Mouse (Mus musculus): Measurements from ENCODE around the gene Mrgprd. TPM values are rescaled to one million over a fixed set of nuclear protein-coding genes. Genes with fewer than 3 reads are reported as not detected.

Mrgprd gene
- polyA plus RNA-seq, 1 experiment = not detected

DNA sequence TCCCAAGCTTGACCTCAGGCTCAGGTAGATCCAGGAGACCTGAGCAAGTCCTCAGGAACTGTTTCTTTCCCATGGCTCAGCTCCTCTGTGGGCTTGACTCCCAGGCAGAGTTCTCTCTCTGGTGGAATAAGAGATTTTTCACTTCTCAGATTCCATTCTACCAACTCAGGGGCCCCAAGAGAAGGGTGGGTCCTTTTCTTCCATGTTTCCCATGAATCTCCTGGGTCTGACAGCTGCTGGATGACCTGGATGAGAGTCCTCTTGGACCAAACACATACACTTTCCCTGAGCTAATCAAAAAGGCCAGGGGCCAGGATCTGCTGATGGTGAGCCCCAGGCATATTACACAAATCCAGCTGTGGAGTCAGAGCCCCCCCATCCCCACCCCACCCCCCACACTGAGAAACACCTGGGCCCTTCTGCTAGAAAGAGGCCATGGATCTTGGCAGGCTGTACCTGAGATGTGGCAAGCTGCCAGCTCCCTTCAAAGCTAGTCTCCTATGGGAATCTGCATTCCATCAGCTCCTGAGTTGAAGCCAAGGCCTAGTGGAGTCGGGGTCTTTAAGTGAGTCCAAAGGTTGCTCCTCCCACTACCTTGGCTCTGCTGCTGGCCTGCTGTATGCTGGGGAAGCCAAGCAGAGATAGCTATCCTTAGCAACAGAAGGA, 17.9 kb downstream of the Mrgprd start:
- Histone ChIP-seq H3K4me3 (ENCODE audit: extremely low read depth, insufficient read depth, insufficient read length) (no peak overlapping the region), H3K27me3 (ENCODE audit: control insufficient read depth, insufficient read depth, low read length) (no peaks in the 10 kb centered on the region), H3K27ac (ENCODE audit: insufficient read depth, low read length) (no peak overlapping the region), H3K36me3 (ENCODE audit: control insufficient read depth, insufficient read depth, low read length) (no peaks in the 10 kb centered on the region), H3K4me1 (ENCODE audit: control insufficient read depth, insufficient read depth, insufficient read length) (no peaks in the 10 kb centered on the region)
- no peak for DNase-seq (ENCODE audit: low read depth in 1 of 2, low spot score in 2 of 2)
- no peak for TF ChIP-seq POLR2A (IDR thresholded peaks at IDR 0.05; ENCODE audit: low read depth, low read length)
- no peak for TF ChIP-seq CTCF (IDR thresholded peaks at IDR 0.05; ENCODE audit: extremely low read depth, insufficient read depth, insufficient read length, insufficient replicate concordance)
- 85% methylated on average over 1 of the region's 1 CpGs for WGBS

GRCm38 (mm10) chr7:145333936-145334335, 19.3 kb downstream of the Mrgprd start:
- 88% methylated on average over 6 of the region's 6 CpGs for WGBS
- Histone ChIP-seq H3K27ac (ENCODE audit: insufficient read depth, low read length) (no peak overlapping the region), H3K27me3 (ENCODE audit: control insufficient read depth, insufficient read depth, low read length) (no peaks in the 10 kb centered on the region), H3K4me3 (ENCODE audit: extremely low read depth, insufficient read depth, insufficient read length) (no peak overlapping the region), H3K4me1 (ENCODE audit: control insufficient read depth, insufficient read depth, insufficient read length) (no peaks in the 10 kb centered on the region), H3K36me3 (ENCODE audit: control insufficient read depth, insufficient read depth, low read length) (no peaks in the 10 kb centered on the region)
- TF ChIP-seq CTCF (IDR thresholded peaks at IDR 0.05; ENCODE audit: extremely low read depth, insufficient read depth, insufficient read length, insufficient replicate concordance) = no peak
- DNase-seq (ENCODE audit: low read depth in 1 of 2, low spot score in 2 of 2) = no peak

- no peak for DNase-seq (ENCODE audit: low read depth in 1 of 2, low spot score in 2 of 2)
These were observed 19.9 kb downstream of the Mrgprd start for GRCm38 (mm10) chr7:145334428-145335027.

DNA sequence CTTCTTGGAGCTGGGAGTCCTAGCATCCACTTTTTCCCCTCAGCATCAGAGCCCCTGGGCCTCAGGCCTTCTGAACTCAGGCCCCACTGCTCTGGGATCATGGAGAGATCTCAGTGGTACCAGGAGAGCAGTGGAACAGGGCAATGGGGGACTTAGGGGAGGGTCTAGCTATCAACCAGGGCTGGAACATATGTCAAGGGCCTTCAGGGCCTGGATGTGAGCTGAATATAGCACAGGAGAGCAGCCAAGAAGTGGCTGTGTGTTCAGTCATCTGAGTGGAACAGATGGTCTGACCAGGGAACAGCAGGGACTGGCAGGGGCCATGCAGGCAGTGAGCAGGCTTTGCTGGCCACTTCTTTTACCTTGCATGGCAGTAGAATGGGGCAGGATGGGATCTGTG, 20.6 kb downstream of the Mrgprd start:
- H3K27ac ChIP-seq (ENCODE audit: insufficient read depth, low read length) = no peak overlapping the region
- H3K4me3 ChIP-seq (ENCODE audit: extremely low read depth, insufficient read depth, insufficient read length) = no peak overlapping the region
- no peak for DNase-seq (ENCODE audit: low read depth in 1 of 2, low spot score in 2 of 2)
- H3K27me3 ChIP-seq (ENCODE audit: control insufficient read depth, insufficient read depth, low read length) = no peaks in the 10 kb centered on the region
- no peaks in the 10 kb centered on the region for H3K4me1 ChIP-seq (ENCODE audit: control insufficient read depth, insufficient read depth, insufficient read length)
- no peaks in the 10 kb centered on the region for H3K36me3 ChIP-seq (ENCODE audit: control insufficient read depth, insufficient read depth, low read length)
- TF ChIP-seq POLR2A (IDR thresholded peaks at IDR 0.05; ENCODE audit: low read depth, low read length) (no peak), CTCF (IDR thresholded peaks at IDR 0.05; ENCODE audit: extremely low read depth, insufficient read depth, insufficient read length, insufficient replicate concordance) (no peak)

More at GRCm38 (mm10) chr7:145334428-145335027, 19.9 kb downstream of the Mrgprd start:
- no peak for TF ChIP-seq POLR2A (IDR thresholded peaks at IDR 0.05; ENCODE audit: low read depth, low read length)
- no peak for TF ChIP-seq CTCF (IDR thresholded peaks at IDR 0.05; ENCODE audit: extremely low read depth, insufficient read depth, insufficient read length, insufficient replicate concordance)
- Histone ChIP-seq H3K27ac (ENCODE audit: insufficient read depth, low read length) (no peak overlapping the region), H3K27me3 (ENCODE audit: control insufficient read depth, insufficient read depth, low read length) (no peaks in the 10 kb centered on the region), H3K36me3 (ENCODE audit: control insufficient read depth, insufficient read depth, low read length) (no peaks in the 10 kb centered on the region), H3K4me1 (ENCODE audit: control insufficient read depth, insufficient read depth, insufficient read length) (no peaks in the 10 kb centered on the region), H3K4me3 (ENCODE audit: extremely low read depth, insufficient read depth, insufficient read length) (no peak overlapping the region)
- WGBS = 74% methylated on average over 4 of the region's 4 CpGs

DNA sequence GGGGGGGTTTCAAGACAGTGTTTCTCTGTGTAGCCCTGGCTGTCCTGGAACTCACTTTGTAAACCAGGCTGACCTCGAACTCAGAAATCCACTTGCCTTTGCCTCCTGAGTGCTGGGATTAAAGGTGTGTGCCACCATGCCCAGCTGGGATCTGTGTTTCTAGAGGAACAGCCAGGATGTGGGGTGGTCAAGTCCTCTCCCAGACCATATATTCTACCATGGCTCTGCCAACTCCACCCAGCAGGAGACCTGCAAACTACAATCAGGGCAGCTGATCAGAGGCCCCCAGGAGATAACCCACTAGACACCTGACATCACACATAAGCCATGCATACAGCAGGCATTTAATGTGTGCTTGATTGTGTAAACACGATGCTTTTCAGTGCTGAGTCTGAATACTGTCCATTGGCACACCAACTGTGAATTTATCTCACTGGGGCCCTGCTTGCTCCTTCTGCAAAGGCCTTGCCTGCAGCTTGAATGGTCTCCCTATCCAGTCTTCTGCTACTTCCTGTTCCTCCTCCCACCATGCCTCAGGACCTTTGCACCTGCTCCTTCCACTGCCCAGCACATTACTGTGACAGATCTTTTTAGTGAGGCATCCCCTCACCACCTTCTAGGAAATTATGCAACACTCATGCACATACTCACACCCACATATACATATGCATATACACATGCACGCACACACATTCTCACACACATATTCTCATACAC, 21.1 kb downstream of the Mrgprd start:
- DNase-seq (ENCODE audit: low read depth in 1 of 2, low spot score in 2 of 2) = no peak
- Histone ChIP-seq H3K4me1 (ENCODE audit: control insufficient read depth, insufficient read depth, insufficient read length) (no peaks in the 10 kb centered on the region), H3K4me3 (ENCODE audit: extremely low read depth, insufficient read depth, insufficient read length) (no peak overlapping the region), H3K27ac (ENCODE audit: insufficient read depth, low read length) (no peak overlapping the region), H3K36me3 (ENCODE audit: control insufficient read depth, insufficient read depth, low read length) (no peaks in the 10 kb centered on the region), H3K27me3 (ENCODE audit: control insufficient read depth, insufficient read depth, low read length) (no peaks in the 10 kb centered on the region)
- TF ChIP-seq CTCF (IDR thresholded peaks at IDR 0.05; ENCODE audit: extremely low read depth, insufficient read depth, insufficient read length, insufficient replicate concordance) = no peak
- no peak for TF ChIP-seq POLR2A (IDR thresholded peaks at IDR 0.05; ENCODE audit: low read depth, low read length)
- 83% methylated on average over 3 of the region's 3 CpGs for WGBS

GRCm38 (mm10) chr7:145337889-145338288, 23.3 kb downstream of the Mrgprd start:
- WGBS = 52% methylated on average over 2 of the region's 2 CpGs
- Histone ChIP-seq H3K4me1 (ENCODE audit: control insufficient read depth, insufficient read depth, insufficient read length) (no peaks in the 10 kb centered on the region), H3K27me3 (ENCODE audit: control insufficient read depth, insufficient read depth, low read length) (no peaks in the 10 kb centered on the region), H3K4me3 (ENCODE audit: extremely low read depth, insufficient read depth, insufficient read length) (no peak overlapping the region), H3K36me3 (ENCODE audit: control insufficient read depth, insufficient read depth, low read length) (no peaks in the 10 kb centered on the region), H3K27ac (ENCODE audit: insufficient read depth, low read length) (no peak overlapping the region)
- DNase-seq (ENCODE audit: low read depth in 1 of 2, low spot score in 2 of 2) = no peak
- TF ChIP-seq CTCF (IDR thresholded peaks at IDR 0.05; ENCODE audit: extremely low read depth, insufficient read depth, insufficient read length, insufficient replicate concordance) (no peak), POLR2A (IDR thresholded peaks at IDR 0.05; ENCODE audit: low read depth, low read length) (no peak)
